Mouse (Mus musculus) layer of hippocampus, postnatal 14 days (tissue): ENCODE measurements at regions not wholly inside any gene's neighbourhood (a gene's known extent, or its start where the extent isn't known, plus 50 kb on each side); places are given as distances from the start of the nearest gene placed in this dataset.
A peak's percentile ranks its signal among the peaks of the same experiment; 100 is the strongest.

Experiments used
- DNase-seq, 2 experiments: peaks; one replicate each; pipeline ENCODE4 v3.0.0; 2021 to 2022; ENCODE audit warnings: low spot score in 2 of 2, mixed read lengths in 1 of 2

GRCm38 (mm10) chr14:72222836-72223235, 268.8 kb downstream of the Gm9195 start:
- DNase-seq = no peak

- no peak for DNase-seq
Measured at GRCm38 (mm10) chr14:72219523-72219922, 272.1 kb downstream of the Gm9195 start.

GRCm38 (mm10) chr14:72200307-72200706, 291.3 kb downstream of the Gm9195 start:
- no peak for DNase-seq

DNA sequence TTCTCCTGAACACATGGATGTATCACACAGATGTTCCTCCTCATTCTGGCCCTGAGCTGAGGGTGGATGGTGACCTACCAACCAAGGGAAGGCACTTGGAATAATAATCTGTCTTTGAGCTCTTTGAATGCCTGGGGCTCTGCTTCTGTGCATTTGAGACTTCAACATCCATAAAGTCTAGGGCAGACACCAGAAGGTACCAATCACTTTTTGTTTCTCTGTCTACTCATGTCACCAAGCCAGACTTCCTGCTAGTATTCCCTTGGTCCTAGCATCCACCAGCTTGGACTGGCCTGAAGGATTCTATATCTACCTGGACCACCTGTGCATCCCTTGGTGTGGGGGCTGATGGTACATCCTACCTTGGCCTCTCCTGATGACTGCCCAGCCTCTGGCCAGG, 291.7 kb downstream of the Gm9195 start:
- DNase-seq = no peak

GRCm38 (mm10) chr14:72197972-72198371, 293.7 kb downstream of the Gm9195 start:
- DNase-seq = no peak

DNA sequence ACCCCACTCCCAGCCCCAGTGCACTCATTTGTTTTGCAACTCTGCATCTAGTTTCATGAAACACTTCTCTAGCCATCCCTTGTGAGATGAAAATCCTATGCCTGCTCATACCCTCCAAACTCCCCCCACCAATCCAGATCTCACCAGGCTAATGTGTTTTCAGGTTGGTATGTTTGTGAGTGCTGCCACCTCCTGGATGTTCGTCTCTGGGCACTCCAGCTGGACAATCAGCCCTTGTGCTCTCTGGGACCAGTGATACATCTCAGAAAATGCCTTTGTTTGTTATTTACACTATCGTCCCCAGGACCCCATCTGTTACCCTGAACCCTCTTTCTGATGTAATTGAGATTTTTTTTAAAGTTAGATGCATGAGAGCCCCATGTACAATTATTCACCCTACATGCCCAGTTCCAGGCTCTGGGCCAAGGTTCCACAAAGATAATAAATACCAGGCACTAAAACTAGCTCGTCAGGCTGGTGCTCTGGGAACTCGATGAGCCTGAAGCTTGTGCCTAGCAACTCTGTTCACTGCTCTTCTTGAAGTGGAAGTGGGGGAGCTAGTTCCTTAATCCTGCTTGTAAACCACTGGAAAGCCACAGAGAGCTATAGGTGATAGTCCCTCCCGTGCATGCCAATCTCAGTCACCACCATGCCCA, 304.2 kb downstream of the Gm9195 start:
- peak; percentile 58 to 66 for DNase-seq

DNA sequence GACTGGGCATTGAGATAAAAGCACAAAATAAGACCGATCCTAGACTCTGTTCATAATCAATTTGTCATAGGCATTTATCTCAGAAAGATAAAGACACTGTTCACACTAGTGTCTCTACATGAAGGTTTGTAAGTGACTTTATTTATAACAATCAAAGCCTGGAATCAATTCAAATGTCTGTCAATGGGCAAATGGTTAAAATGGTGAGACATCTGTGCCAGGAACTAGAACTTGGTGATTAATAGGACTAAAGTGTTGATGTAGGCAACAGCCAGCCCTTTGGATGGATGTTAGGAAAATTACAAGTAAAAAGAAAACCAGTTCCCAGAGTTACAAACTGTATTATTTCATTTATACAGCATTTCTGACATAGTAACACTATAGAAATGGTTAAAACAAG, 315.9 kb downstream of the Gm9195 start:
- DNase-seq = peak in 1 of 2 experiments; percentile 57

DNA sequence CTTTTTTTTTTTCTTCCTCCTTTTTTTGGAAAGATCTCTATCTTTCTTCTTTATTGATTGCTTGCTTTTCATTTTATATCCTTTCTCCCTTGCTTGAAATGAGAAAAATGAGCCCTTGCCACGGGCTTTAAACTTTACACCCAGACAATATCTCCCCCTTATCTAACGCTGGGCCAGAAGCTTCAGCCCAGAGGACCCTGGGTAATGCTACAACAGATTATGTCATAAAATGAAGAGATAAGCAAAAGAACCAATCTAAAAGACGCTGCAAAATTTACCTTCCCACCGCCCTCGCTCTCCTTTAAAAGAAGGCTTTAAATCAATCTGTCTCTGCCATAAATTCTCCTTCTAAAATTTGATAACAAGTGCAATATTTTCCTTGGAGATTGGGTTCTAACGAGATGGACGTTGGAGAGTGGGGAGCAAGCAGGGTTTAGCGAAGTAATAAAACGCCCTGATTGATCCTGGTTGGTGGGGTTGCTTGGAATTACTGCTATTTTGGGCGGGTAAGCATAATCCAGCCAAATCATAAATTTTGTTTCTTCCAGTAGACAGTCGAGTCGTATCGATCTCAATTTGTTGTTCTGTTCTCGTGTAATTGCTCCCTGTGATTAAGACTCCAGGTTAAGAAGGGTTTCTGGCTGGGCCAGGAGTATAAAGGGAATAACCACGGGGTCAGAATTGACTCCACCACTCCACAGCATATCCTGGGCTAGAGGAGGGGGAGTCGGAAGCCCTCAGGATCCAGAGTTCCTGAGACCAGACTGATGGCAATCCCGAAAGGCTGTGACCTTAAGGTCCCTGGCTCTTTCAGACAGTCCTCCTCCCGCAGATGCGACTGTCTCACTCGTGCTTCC, 318.9 kb downstream of the Gm9195 start:
- DNase-seq = no peak

DNA sequence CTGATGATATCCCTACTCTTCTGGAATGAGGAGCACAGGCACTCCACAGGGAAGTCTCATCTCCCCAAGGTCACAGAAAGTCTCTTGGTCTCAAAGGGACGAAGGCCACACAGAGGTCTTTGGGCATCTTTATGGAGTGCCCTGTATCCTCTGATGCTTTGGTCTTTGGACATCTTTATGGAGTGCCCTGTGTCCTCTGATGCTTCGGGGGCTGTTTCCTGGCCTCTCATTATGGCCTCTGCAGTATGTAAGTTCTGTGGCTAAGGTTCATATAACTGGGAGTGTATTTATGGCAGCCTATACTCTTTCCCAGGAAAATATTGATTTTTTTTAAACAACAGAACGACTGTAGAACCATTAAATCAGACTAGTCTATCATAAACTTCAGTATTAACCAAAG, 319.9 kb downstream of the Gm9195 start:
- no peak for DNase-seq

DNA sequence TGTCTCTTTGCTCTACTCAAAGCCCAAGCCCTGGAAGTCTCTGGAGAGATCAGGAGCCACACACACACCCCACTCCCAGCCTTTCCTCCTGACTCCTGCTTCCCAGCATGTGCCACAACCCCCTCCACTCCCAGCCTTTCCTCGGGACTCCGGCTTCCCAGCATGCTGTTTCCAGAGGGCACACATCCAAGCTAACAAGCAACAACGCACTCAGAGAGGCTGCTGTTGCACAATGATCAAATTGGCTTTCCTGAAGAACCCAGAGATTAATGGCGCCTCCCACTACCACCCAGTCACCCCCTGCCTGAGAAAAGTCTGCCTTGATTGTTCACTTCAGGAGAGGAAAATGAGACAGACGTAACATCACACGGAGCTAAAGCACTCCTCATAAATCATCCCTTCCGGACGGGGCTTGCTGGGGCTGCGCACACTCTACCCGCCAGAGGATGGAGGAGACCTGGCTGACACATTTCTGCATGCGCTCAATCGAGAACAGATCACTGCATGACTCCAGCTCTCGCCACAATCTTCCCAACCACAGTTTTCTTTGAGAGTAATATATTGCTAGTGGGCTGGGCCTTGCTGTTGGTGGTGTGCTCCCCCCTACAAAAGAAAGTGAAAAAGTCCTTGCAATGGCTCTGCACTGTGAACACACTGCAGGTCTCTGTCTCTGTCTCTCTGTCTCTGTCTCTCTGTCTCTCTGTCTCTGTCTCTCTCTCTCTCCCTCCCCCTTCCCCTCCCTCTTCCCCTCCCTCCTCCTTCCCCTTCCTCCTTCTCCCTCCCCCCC, 332.9 kb downstream of the Gm9195 start:
- DNase-seq = peak; percentile 15 to 36

DNA sequence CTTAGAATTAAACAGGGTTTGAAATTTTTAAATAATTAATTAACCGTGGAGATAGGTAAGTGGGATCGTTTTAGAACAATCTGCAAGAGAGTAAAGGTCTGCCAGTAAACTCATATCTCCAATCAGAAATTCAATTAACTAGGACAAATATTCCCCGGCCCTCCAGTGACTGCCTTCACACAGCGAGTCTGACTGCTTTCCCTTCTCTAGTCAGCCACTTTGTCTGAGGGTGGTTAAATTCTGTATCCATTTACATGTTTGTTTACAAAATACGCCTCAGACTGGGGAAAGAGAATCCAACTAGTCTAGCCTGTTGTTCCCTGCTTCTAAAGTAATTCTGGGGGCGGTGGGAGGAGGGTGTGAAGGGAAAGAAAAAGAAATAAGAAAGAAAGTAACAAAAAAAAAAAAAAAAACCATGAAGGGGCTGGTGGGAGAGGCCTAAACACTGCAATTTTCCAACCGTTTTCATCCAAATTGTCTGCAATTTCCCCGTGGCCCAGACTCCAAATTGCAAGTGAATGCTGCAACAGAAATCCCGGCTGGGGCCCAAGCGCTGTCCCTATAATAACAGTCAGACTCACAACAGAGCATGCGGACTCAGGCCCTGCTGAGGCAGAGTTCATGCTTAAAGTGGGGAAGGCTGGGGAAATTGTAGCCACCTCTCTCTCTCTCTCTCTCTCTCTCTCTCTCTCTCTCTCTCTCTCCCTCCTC, 336.3 kb downstream of the Gm9195 start:
- no peak for DNase-seq

- no peak for DNase-seq
Measured at GRCm38 (mm10) chr14:72151676-72152075, 340.0 kb downstream of the Gm9195 start.

DNA sequence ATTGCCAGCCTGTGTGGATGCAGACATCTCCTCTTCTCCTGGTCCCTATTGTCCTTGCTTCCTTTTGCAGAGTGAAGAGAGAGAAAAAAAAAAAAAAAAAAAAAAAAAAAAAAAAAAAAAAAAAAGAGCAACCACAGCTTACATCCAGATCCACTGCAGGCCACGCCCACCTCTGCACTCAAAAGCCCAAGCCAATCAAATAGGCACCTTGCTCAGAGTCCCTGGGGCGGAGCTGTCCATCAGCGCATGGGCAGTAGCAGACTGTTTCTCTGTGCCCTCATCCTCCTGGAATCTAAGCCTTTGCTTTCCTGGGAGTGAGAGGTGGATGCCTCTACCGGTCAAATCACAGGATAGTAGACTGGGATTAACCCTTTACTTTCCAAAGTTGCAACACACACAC, 342.2 kb downstream of the Gm9195 start:
- DNase-seq = no peak

DNA sequence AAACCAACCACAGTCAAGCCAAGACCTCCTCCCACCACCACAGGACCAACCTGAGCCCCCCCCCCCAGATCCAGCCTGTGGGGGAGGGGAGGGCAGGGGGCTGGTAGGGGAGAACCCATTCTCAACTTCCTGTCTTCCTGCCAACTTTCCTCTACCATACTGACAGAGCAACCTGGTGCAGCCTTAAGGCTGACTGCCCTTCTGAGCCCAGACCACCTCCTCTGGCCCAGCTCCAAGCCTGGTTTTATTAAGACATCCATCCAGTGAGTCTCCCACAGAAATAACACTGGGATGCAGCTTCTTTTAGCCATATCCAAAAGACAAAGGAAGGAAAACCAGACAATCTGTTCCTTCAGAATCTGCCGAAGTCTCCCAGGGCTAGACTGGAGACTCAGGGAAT, 342.8 kb downstream of the Gm9195 start:
- no peak for DNase-seq

GRCm38 (mm10) chr14:72146381-72146780, 345.3 kb downstream of the Gm9195 start:
- no peak for DNase-seq

DNA sequence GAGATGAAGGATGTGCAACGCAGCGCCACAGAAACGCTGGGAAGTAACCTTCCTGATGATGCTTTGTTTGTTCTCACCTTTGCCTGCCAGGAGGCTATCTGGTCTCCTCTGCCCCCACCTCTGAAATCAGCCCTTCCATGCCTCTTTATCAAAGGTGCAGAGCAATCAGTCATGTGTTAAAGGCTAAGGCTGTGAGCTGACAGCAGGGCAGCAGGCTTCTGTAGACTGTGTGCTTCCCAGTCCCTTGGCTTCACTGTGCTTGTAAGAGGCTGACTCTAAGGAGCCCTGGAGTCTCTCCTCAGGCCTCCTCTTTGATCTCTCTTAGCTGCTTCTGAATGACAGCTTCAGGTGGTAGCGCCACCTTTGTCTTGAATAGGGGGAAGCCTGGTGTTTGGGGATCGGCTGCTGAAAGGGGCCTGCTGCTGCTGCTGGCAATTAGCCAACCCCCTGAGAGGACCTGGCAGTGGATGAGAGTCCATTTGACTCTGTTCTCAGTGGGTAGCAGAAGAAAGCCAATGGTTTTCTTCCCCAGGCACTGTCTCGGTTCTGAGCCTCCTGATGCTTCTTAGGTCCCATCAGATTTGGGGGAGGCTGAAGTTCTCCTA, 348.7 kb downstream of the Gm9195 start:
- no peak for DNase-seq

DNA sequence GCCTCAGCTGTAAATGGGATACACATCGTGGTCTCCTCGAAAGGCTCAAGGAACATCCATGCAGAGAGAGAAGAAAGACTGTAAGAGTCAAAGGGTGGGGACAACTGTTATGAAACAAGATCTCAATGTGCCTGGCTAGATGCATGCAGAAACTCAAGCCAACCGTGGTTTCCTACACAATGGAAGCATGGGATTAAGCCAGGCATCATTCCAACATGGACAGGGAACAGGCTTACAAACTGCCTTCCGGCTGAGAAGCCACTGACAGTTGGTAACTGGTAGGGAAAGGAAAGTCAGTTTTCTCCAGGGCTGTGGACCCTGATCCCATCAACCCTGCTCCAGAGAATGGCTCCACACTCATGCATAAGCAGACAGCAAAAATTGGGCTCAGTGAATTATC, 350.5 kb downstream of the Gm9195 start:
- DNase-seq = no peak

DNA sequence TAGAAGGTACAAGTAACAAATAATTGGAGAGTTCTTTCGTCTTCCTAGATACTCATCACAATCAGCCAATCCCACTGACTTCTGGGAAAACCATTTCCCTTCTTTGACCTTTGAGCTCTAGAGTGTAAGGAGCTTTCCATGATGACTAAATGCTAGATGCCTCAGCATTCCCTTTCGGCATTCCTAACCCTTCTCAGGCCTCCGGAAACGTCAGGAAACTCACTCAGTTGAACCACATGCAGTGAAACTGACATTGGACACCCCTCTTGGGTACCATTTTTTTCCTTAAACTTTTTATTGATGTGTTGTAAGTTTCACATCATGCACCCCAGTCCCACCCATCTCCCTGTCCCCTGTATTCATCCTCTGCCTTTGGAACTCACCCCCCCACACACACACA, 361.5 kb downstream of the Gm9195 start:
- no peak for DNase-seq

GRCm38 (mm10) chr14:72121786-72122185, 369.9 kb downstream of the Gm9195 start:
- DNase-seq = no peak

GRCm38 (mm10) chr14:72121006-72121405, 370.6 kb downstream of the Gm9195 start:
- DNase-seq = no peak

GRCm38 (mm10) chr14:72116842-72117241, 374.8 kb downstream of the Gm9195 start:
- peak; percentile 34 to 68 for DNase-seq
